Mouse (Mus musculus) lung, postnatal 0 days (tissue): ENCODE results near the gene Polr1a. TPM values are rescaled to one million over a fixed set of nuclear protein-coding genes. Genes with fewer than 3 reads are reported as not detected.

Source experiments
- ATAC-seq: fragments of 200-750 bp; cut with Nextera tagmentation; 2 replicates; pipeline ENCODE4 v1.8.0; 2017; ENCODE audit warnings: moderate library complexity
- DNase-seq: peaks from one replicate; pipeline ENCODE4 v3.0.0-alpha.2; 2016; ENCODE audit warnings: low spot score
- H3K27ac ChIP-seq: fragments of 300-500 bp; sonication (generic); 2 replicates; pipeline ENCODE4 v1.5.1; 2014; ENCODE audit warnings: antibody characterized with exemption, mild to moderate bottlenecking, low read length, mixed read lengths
- H3K27me3 ChIP-seq: fragments of 300-500 bp; sonication (generic); replicated peaks from 2 replicates; pipeline ENCODE4 v1.6.1; 2014; ENCODE audit warnings: low read length, mixed read lengths; ENCODE audit not compliant: insufficient read depth
- H3K36me3 ChIP-seq: fragments of 300-500 bp; sonication (generic); 2 replicates; pipeline ENCODE4 v1.6.1; 2014; ENCODE audit warnings: low read length, mixed read lengths; ENCODE audit not compliant: insufficient read depth
- H3K4me1 ChIP-seq: fragments of 300-500 bp; sonication (generic); 2 replicates; pipeline ENCODE4 v1.6.1; 2014; ENCODE audit warnings: antibody characterized with exemption, low read depth, low read length, mixed read lengths; ENCODE audit not compliant: insufficient read depth
- H3K4me2 ChIP-seq: fragments of 300-500 bp; sonication (generic); replicated peaks from 2 replicates; pipeline ENCODE4 v1.6.1; 2014; ENCODE audit warnings: low read depth, mild to moderate bottlenecking, low read length, moderate library complexity, mixed read lengths
- H3K4me3 ChIP-seq: fragments of 300-500 bp; sonication (generic); 2 replicates; pipeline ENCODE4 v1.5.1; 2014; ENCODE audit warnings: low read depth, low read length
- H3K9ac ChIP-seq: fragments of 300-500 bp; sonication (generic); replicated peaks from 2 replicates; pipeline ENCODE4 v1.6.1; 2014; ENCODE audit warnings: low read depth, mild to moderate bottlenecking
- H3K9me3 ChIP-seq: fragments of 300-500 bp; sonication (generic); 2 replicates; pipeline ENCODE4 v1.6.1; 2016; ENCODE audit warnings: low read length, mixed read lengths
- CTCF ChIP-seq: IDR thresholded peaks from 2 replicates; pipeline ENCODE4 v1.5.1; 2016; ENCODE audit warnings: antibody characterized with exemption, mild to moderate bottlenecking
- EP300 ChIP-seq: IDR thresholded peaks from 2 replicates; pipeline ENCODE4 v1.6.1; 2016; ENCODE audit warnings: antibody characterized with exemption, mild to moderate bottlenecking, control low read depth
- WGBS: fragments of 180-500 bp; shearing (Covaris S2); extraction: QIAGEN DNeasy Blood & Tissue Kit; methylation state at CpG from one replicate; pipeline ENCODE4 v1.1.7; 2014; 5-methylcytosine and 5-hydroxymethylcytosine counted together
- polyA plus RNA-seq: library from polyadenylated mRNA; unstranded; fragments of >200 nt; fragmentation: Nextera tagmentation; extraction: Ambion mirVana; gene quantifications from 2 replicates; pipeline ENCODE4 v1.2.1, GENCODE M21; 2015

Gene Polr1a
- polyA plus RNA-seq: 6.1 and 7.6 TPM in 2 replicates

DNA sequence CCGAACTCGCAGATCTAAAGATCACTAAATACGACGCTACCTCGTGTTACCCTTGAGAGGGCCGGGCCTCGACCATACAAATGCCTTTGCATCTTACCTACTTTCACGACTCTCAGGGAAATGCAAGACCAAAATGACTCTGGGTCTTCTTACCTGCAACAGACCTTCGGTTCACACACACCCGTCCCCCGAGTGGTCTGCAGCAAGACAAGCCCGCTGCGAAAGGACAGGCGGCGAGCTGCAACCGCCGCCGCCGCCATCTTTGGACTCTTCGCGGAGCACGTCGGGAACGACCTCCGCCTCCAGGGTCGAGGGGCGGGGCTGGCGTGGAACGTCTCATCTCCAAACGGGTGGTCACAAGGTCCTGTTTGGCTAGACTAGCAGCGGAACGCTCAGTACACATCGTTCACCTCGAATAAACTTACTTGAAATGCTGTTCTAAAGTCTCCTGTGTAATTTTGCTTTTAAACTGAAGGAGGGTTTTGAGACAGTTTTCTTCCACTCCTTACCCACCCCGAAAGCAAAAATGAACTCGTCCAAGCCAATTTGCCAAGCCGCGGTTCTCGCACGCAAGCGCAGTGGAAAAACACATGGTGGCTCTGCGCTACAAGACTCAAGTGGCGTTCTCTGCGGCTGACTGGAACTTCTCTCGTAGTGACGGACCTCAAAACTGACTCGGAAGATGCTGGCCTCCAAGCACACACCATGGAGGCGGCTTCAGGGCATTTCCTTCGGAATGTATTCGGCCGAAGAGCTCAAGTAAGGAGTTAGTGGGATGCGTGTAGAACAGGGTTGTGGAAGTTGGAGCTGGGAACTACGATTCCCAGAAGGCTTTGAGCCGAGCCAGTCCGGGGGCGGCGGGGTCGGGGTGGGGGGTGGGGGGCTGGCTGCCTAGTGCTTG is at the start of gene Polr1a, which contains the start of gene Ptcd3:
Gene Polr1a (plus strand): TSS at position 573 of the 901 bp plus-strand sequence.
Gene Ptcd3 (minus strand): TSS at position 270 of the 901 bp plus-strand sequence.
- peak within 1 kb of the TSS; percentile 39 for H3K27ac ChIP-seq
- H3K27me3 ChIP-seq: no peaks in the 10 kb centered on the region
- H3K9ac ChIP-seq: peak within 1 kb of the TSS; percentile 37
- 0 out of 2 replicates have a peak, but pooled peaks cover 4% of the 10 kb centered on the region for H3K4me1 ChIP-seq
- WGBS: under 1% methylated on average over 54 of the region's 58 CpGs
- TF ChIP-seq CTCF: no peak
- 0 out of 2 replicates have a peak, but pooled peaks have one; percentile 32 for TF ChIP-seq EP300
- H3K4me2 ChIP-seq: peak within 1 kb of the TSS; percentile 62
- ATAC-seq (peak; percentile 95), DNase-seq (peak; percentile 93)
- peaks cover 10% of the 10 kb centered on the region for H3K36me3 ChIP-seq
- H3K9me3 ChIP-seq: no peaks in the 10 kb centered on the region
- peak within 1 kb of the TSS; percentile 61 for H3K4me3 ChIP-seq

DNA sequence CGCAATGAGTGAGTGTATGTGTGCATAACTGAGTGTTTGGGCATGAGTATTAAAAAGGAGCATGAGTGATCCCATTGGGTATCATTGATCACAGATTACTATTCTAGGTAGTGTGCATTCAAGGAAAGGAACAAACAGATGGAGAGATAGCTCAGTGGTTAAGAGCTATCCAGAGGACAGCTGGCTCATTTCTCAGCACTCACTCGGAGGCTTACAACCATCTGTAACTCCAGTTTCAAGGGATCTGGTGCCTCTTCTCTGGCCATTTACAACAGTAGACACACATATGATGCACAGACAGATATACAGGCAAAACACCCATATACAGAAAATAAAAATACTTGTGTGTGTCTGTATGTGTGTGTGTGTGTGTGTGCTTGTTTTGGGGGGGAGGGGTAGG is 41.1 kb upstream of the Polr1a start:
- DNase-seq: no peak
- H3K27me3 ChIP-seq: no peaks in the 10 kb centered on the region
- no peak for ATAC-seq
- WGBS: 79% methylated on average over 2 of the region's 2 CpGs
- TF ChIP-seq CTCF (no peak), EP300 (no peak)
- H3K4me2 ChIP-seq: no peak overlapping the region
- peaks cover 24% of the 10 kb centered on the region for H3K36me3 ChIP-seq
- H3K4me1 ChIP-seq: no peaks in the 10 kb centered on the region
- no peaks in the 10 kb centered on the region for H3K9me3 ChIP-seq
- H3K9ac ChIP-seq: no peak overlapping the region
- no peak overlapping the region for H3K4me3 ChIP-seq
- H3K27ac ChIP-seq: no peak overlapping the region

DNA sequence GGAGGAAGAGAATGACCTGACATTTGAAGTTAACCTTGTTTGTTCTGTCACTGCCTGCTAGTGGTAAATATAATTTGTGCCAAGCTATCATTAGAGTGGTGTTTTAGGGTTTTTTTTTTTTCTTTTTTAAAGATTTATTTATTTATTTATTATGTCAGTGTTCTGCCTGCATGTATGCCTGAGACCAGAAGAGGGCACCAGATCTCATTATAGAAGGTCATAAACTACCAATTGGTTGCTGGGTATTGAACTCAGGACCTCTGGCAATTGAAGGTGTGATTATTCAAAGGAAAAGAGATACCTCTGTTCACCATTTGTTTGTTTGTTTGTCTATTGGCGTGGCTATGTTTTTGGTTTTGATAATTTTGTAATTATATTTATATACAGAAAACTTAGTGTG is 40.0 kb upstream of the Polr1a start:
- Histone ChIP-seq H3K9ac (no peak overlapping the region), H3K9me3 (no peaks in the 10 kb centered on the region), H3K4me1 (no peaks in the 10 kb centered on the region), H3K27ac (no peak overlapping the region), H3K4me3 (no peak overlapping the region), H3K36me3 (peaks cover 24% of the 10 kb centered on the region), H3K4me2 (no peak overlapping the region), H3K27me3 (no peaks in the 10 kb centered on the region)
- DNase-seq: peak; percentile 48
- WGBS: 97% methylated on average over 1 of the region's 1 CpGs
- TF ChIP-seq EP300 (no peak), CTCF (peak; percentile 54)
- no peak for ATAC-seq

DNA sequence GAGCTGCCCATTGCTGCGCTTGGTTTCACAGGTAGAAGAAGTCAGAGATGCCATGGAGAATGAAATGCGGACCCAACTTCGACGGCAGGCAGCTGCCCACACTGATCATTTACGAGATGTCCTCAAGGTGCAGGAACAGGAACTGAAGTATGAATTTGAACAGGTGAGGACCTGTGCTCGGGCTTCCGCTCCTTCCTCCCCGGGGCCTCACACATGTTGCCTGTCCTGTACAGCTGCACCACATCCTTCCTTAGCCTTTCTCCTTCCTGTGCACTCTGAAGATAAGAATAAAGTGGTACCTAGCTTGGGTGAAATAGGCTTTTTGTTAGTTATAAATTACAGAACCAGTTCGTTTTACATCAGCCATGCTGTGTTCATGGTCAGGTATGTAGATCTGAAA is 37.5 kb upstream of the Polr1a start:
- Histone ChIP-seq H3K4me3 (no peak overlapping the region), H3K27me3 (no peaks in the 10 kb centered on the region), H3K27ac (no peak overlapping the region), H3K4me1 (no peaks in the 10 kb centered on the region), H3K9me3 (no peaks in the 10 kb centered on the region), H3K36me3 (peaks cover 23% of the 10 kb centered on the region; the same call in 1 of the 2 replicates), H3K4me2 (no peak overlapping the region), H3K9ac (no peak overlapping the region)
- no peak for TF ChIP-seq CTCF
- TF ChIP-seq EP300: no peak
- DNase-seq: no peak
- WGBS: 87% methylated on average over 9 of the region's 9 CpGs
- no peak for ATAC-seq

DNA sequence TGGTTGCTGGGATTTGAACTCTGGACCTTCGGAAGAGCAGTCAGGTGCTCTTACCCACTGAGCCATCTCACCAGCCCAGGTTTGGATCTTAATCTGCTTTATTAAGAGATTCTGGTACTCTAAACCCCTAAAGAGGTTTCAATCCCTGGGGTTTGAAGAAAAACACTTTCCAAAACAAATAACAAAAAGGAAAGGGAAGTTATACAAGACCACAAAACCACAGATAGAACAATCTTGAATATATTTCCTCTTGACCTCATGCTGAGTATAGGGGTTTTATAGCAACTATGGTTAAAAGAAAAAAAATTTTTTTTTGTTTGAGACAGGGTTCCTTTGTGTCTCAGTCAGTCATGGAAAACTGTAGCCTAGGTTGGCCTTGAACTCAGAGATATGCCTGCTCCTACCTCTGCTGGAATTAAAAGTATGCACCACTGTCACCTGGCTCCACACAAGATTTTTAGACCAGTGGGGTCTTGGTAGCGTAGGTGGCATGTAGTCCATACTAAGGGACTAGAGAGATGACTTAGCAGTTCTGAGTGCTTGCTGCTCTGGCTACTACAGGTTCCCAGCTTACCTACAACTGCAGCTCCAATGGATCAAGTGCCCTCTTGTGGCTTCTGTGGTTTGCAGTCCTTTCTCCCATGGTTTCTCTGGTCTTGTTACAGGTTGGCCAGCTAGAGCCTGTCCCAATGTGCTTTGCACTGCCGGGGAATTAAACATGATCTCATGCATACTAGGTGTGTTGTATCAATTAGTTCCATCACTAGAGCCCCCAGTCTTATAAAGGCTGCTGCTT is 30.7 kb upstream of the Polr1a start:
- Histone ChIP-seq H3K27ac (no peak overlapping the region), H3K36me3 (peaks cover 36% of the 10 kb centered on the region), H3K4me2 (no peak overlapping the region), H3K9ac (no peak overlapping the region), H3K4me3 (no peak overlapping the region), H3K9me3 (no peaks in the 10 kb centered on the region), H3K4me1 (no peaks in the 10 kb centered on the region), H3K27me3 (no peaks in the 10 kb centered on the region)
- ATAC-seq (no peak), DNase-seq (no peak)
- TF ChIP-seq CTCF (no peak), EP300 (no peak)
- 84% methylated on average over 3 of the region's 3 CpGs for WGBS

DNA sequence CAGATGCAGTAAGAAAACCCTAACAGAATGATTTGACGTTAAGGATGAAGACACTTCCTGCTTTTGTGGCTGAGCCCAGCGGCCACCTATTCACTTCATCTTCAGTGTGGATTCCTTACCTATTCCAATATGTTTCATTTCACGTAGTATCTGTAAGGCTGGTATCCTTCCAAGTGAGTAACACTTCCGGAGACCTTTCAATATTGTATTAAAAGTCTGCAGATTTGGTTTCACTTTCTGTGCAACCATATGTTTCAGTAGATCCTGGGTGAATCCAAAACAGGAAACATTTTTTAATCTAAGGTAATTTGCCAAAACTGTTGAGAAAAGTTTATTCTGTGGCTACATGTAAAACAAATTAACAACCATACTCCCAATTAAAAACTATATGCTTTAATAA is 15.6 kb upstream of the Polr1a start:
- Histone ChIP-seq H3K9ac (no peak overlapping the region), H3K27ac (no peak overlapping the region), H3K4me1 (no peaks in the 10 kb centered on the region), H3K27me3 (no peaks in the 10 kb centered on the region), H3K9me3 (no peaks in the 10 kb centered on the region), H3K36me3 (peaks cover 55% of the 10 kb centered on the region), H3K4me3 (no peak overlapping the region), H3K4me2 (no peak overlapping the region)
- no peak for DNase-seq
- no peak for ATAC-seq
- TF ChIP-seq EP300 (no peak), CTCF (no peak)
- 83% methylated on average over 4 of the region's 4 CpGs for WGBS
